In genomic region chr9:54759592-54759991, GRCm38 (mm10) we compare ENCODE assay signal across 11 mouse cellular contexts. TPM values are rescaled to one million over a fixed set of nuclear protein-coding genes. Genes with fewer than 3 reads are reported as not detected.
A peak's percentile ranks its signal among the peaks of the same experiment; 100 is the strongest.
DNase-seq lines count a peak whose midpoint lies in the region; ATAC-seq lines count a peak whose summit lies in the region.
"Had no signal": no experiment of that assay in that cellular context is flagged by ENCODE, and none has a peak within 500 bp of the region (broad histone marks: within the 10 kb centered on the region; RNA-seq: fewer than 3 reads in every experiment).

No protein-coding gene starts in this region.

- no peak overlapping the region for H3K9ac ChIP-seq in kidney, embryonic 14.5 days (ENCODE audit: low read depth, low read length)
- H3K9ac ChIP-seq in hindbrain, embryonic 13.5 days = no peak overlapping the region
- no peak overlapping the region for H3K9ac ChIP-seq in forebrain, embryonic 12.5 days
- H3K9ac ChIP-seq: liver, embryonic 14.5 days had no signal

- no peaks in the 10 kb centered on the region for H3K36me3 ChIP-seq in kidney, embryonic 14.5 days (ENCODE audit: control insufficient read depth, insufficient read depth, low read length)
- no peaks in the 10 kb centered on the region for H3K36me3 ChIP-seq in hindbrain, embryonic 13.5 days
- H3K36me3 ChIP-seq in forebrain, embryonic 12.5 days (replicated peaks) = no peaks in the 10 kb centered on the region

- H3K4me3 ChIP-seq in kidney, embryonic 14.5 days (ENCODE audit: low read length) = no peak overlapping the region
- H3K4me3 ChIP-seq in hindbrain, embryonic 13.5 days = no peak overlapping the region
- H3K4me3 ChIP-seq in forebrain, embryonic 12.5 days (replicated peaks) = no peak overlapping the region

- no peak overlapping the region for H3K4me2 ChIP-seq in kidney, embryonic 14.5 days (replicated peaks; ENCODE audit: low read depth, low read length)
- H3K4me2 ChIP-seq in hindbrain, embryonic 13.5 days = no peak overlapping the region
- no peak overlapping the region for H3K4me2 ChIP-seq in forebrain, embryonic 12.5 days

- DNase-seq in kidney, adult 11 months = peak; percentile 27
- DNase-seq in embryo, embryonic 11 days = peak; percentile 50
- DNase-seq in kidney, postnatal 25 days = peak; percentile 46 to 62
- no peak for DNase-seq in thymus, postnatal 10 days (ENCODE audit: low spot score in 2 of 2)
- DNase-seq: right cerebral cortex, postnatal 14 days; thymus, adult 18-20 months had no signal

- ATAC-seq in kidney, embryonic 14.5 days (ENCODE audit: low FRiP score, low TSS enrichment) = no peak
- peak; percentile 17; the same call in 1 of the 2 replicates for ATAC-seq in hindbrain, embryonic 13.5 days (ENCODE audit: low FRiP score)
- no peak for ATAC-seq in forebrain, embryonic 12.5 days (ENCODE audit: low FRiP score)
- ATAC-seq: intestine, embryonic 16.5 days had no signal

- H3K27ac ChIP-seq in kidney, embryonic 14.5 days (ENCODE audit: low read depth, low read length) = no peak overlapping the region
- H3K27ac ChIP-seq in hindbrain, embryonic 13.5 days = no peak overlapping the region
- H3K27ac ChIP-seq in forebrain, embryonic 12.5 days = no peak overlapping the region
- H3K27ac ChIP-seq: liver, embryonic 14.5 days had no signal

- H3K27me3 ChIP-seq in kidney, embryonic 14.5 days (ENCODE audit: control insufficient read depth, insufficient read depth, low read length) = peaks cover 17% of the 10 kb centered on the region
- peaks cover 46% of the 10 kb centered on the region for H3K27me3 ChIP-seq in hindbrain, embryonic 13.5 days
- H3K27me3 ChIP-seq in forebrain, embryonic 12.5 days = peaks cover 41% of the 10 kb centered on the region

- no peaks in the 10 kb centered on the region for H3K9me3 ChIP-seq in kidney, embryonic 14.5 days (ENCODE audit: control insufficient read depth, low read length)
- H3K9me3 ChIP-seq in hindbrain, embryonic 13.5 days = 0 out of 2 replicates have a peak, but pooled peaks cover 3% of the 10 kb centered on the region
- no peaks in the 10 kb centered on the region for H3K9me3 ChIP-seq in forebrain, embryonic 12.5 days

- 0 out of 2 replicates have a peak, but pooled peaks cover under 1% of the 10 kb centered on the region for H3K4me1 ChIP-seq in kidney, embryonic 14.5 days (ENCODE audit: control insufficient read depth, insufficient read depth, low read length)
- peaks cover 20% of the 10 kb centered on the region for H3K4me1 ChIP-seq in hindbrain, embryonic 13.5 days (replicated peaks)
- H3K4me1 ChIP-seq in forebrain, embryonic 12.5 days = peaks cover 14% of the 10 kb centered on the region

- WGBS in kidney, embryonic 14.5 days = 50% methylated on average over 6 of the region's 6 CpGs
- 6% methylated on average over 6 of the region's 6 CpGs for WGBS in hindbrain, embryonic 13.5 days
- 8% methylated on average over 6 of the region's 6 CpGs for WGBS in forebrain, embryonic 12.5 days

RNA-seq across cellular contexts. Expression of gene Crabp1, which starts 5.0 kb away (rescaled TPM):
- 103 and 140 TPM in 2 replicates for polyA plus RNA-seq in kidney, embryonic 14.5 days (2014; fragmentation: Nextera tagmentation; extraction: Ambion mirVana)
- polyA plus RNA-seq in hindbrain, embryonic 13.5 days (2015; fragmentation: Nextera tagmentation; extraction: Ambion mirVana) = 368 and 389 TPM in 2 replicates
- 106 and 133 TPM in 2 replicates for polyA plus RNA-seq in forebrain, embryonic 12.5 days (2016; fragmentation: Nextera tagmentation; extraction: Ambion mirVana)

RNA-seq across cellular contexts. Expression of gene Wdr61, which starts 25.3 kb away (rescaled TPM):
- polyA plus RNA-seq in kidney, embryonic 14.5 days (2014; fragmentation: Nextera tagmentation; extraction: Ambion mirVana) = 162 and 192 TPM in 2 replicates
- 110 and 112 TPM in 2 replicates for polyA plus RNA-seq in hindbrain, embryonic 13.5 days (2015; fragmentation: Nextera tagmentation; extraction: Ambion mirVana)
- 140 and 142 TPM in 2 replicates for polyA plus RNA-seq in forebrain, embryonic 12.5 days (2016; fragmentation: Nextera tagmentation; extraction: Ambion mirVana)

Comparison
In these comparisons a context has a peak if more than half of its experiments do, and no peak if none do; other contexts are left out.
1. DNase-seq: peak in kidney, adult 11 months (single experiment), embryo, embryonic 11 days (single experiment) and kidney, postnatal 25 days (2 of 2); none in thymus, postnatal 10 days (0 of 2).